ENCODE assay signal across 8 mouse cellular contexts in genomic region chr15:79356481-79356880, GRCm38 (mm10). TPM values are rescaled to one million over a fixed set of nuclear protein-coding genes. Genes with fewer than 3 reads are reported as not detected.
DNase-seq lines count a peak whose midpoint lies in the region; ATAC-seq and TF ChIP-seq lines count a peak whose summit lies in the region.

No protein-coding gene starts in this region.

- H3K27me3 ChIP-seq in forebrain, embryonic 12.5 days = peaks cover 40% of the 10 kb centered on the region
- H3K27me3 ChIP-seq in limb, embryonic 11.5 days (ENCODE audit: control insufficient read depth, insufficient read depth, low read length) = peaks cover 10% of the 10 kb centered on the region
- H3K27me3 ChIP-seq in neural tube, embryonic 15.5 days (replicated peaks) = peaks cover 11% of the 10 kb centered on the region

- no peak for ATAC-seq in forebrain, embryonic 12.5 days (ENCODE audit: low FRiP score)
- no peak for ATAC-seq in limb, embryonic 11.5 days (ENCODE audit: insufficient number of reproducible peaks, low FRiP score, low TSS enrichment, low read depth)
- ATAC-seq in neural tube, embryonic 15.5 days (ENCODE audit: low FRiP score) = no peak

- TF ChIP-seq POLR2A in lung, adult 2 months (IDR thresholded peaks at IDR 0.05; ENCODE audit: borderline replicate concordance, extremely low read depth, low read depth, low read length) = no peak

- no peak overlapping the region for H3K27ac ChIP-seq in forebrain, embryonic 12.5 days
- H3K27ac ChIP-seq in limb, embryonic 11.5 days (replicated peaks; ENCODE audit: low read depth, low read length) = no peak overlapping the region
- no peak overlapping the region for H3K27ac ChIP-seq in neural tube, embryonic 15.5 days (replicated peaks)

- peak overlapping the region; percentile 92 for H3K4me2 ChIP-seq in forebrain, embryonic 12.5 days
- H3K4me2 ChIP-seq in limb, embryonic 11.5 days (ENCODE audit: low read depth, severe bottlenecking) = peak overlapping the region; percentile 89; the same call in 1 of the 2 replicates
- H3K4me2 ChIP-seq in neural tube, embryonic 15.5 days = peak overlapping the region; percentile 91

- no peak for TF ChIP-seq CTCF in lung, adult 2 months (IDR thresholded peaks at IDR 0.05; ENCODE audit: insufficient read depth, low read length)

- peak; percentile 8 for DNase-seq in lung, adult 2 months
- no peak for DNase-seq in lung, postnatal 4 days
- DNase-seq in limb, embryonic 11.5 days (ENCODE audit: low spot score) = no peak
- no peak for DNase-seq in ovary, postnatal 14 days (ENCODE audit: low spot score)
- no peak for DNase-seq in T-cell, adult 2 months (ENCODE audit: low spot score)
- no peak for DNase-seq in adrenal gland, adult (ENCODE audit: inconsistent age in 2 of 2, low spot score in 1 of 2)

- no peaks in the 10 kb centered on the region for H3K9me3 ChIP-seq in forebrain, embryonic 12.5 days
- H3K9me3 ChIP-seq in limb, embryonic 11.5 days (ENCODE audit: control insufficient read depth, low read length) = no peaks in the 10 kb centered on the region
- no peaks in the 10 kb centered on the region for H3K9me3 ChIP-seq in neural tube, embryonic 15.5 days (replicated peaks)

- WGBS in lung, adult 2 months = 77% methylated on average over 8 of the region's 8 CpGs
- WGBS in forebrain, embryonic 12.5 days = 78% methylated on average over 8 of the region's 8 CpGs
- 76% methylated on average over 8 of the region's 8 CpGs for WGBS in limb, embryonic 11.5 days
- 80% methylated on average over 8 of the region's 8 CpGs for WGBS in neural tube, embryonic 15.5 days

- H3K4me1 ChIP-seq in lung, adult 2 months (ENCODE audit: control insufficient read depth, insufficient read depth, low read length) = peaks cover 26% of the 10 kb centered on the region
- H3K4me1 ChIP-seq in forebrain, embryonic 12.5 days = peaks cover 27% of the 10 kb centered on the region
- peaks cover 16% of the 10 kb centered on the region; the same call in 1 of the 2 replicates for H3K4me1 ChIP-seq in limb, embryonic 11.5 days (ENCODE audit: control insufficient read depth, insufficient read depth, low read length)
- H3K4me1 ChIP-seq in neural tube, embryonic 15.5 days = peaks cover 36% of the 10 kb centered on the region

- H3K36me3 ChIP-seq in forebrain, embryonic 12.5 days (replicated peaks) = peaks cover 7% of the 10 kb centered on the region; the same call in 1 of the 2 replicates
- H3K36me3 ChIP-seq in limb, embryonic 11.5 days (ENCODE audit: control insufficient read depth, insufficient read depth, low read length) = peaks cover 2% of the 10 kb centered on the region; the same call in 1 of the 2 replicates
- H3K36me3 ChIP-seq in neural tube, embryonic 15.5 days = peaks cover 3% of the 10 kb centered on the region; the same call in 1 of the 2 replicates

- H3K9ac ChIP-seq in forebrain, embryonic 12.5 days = no peak overlapping the region; the same call in 1 of the 2 replicates
- H3K9ac ChIP-seq in limb, embryonic 11.5 days (ENCODE audit: low read length) = no peak overlapping the region; the same call in 1 of the 2 replicates
- H3K9ac ChIP-seq in neural tube, embryonic 15.5 days (replicated peaks) = no peak overlapping the region

- H3K4me3 ChIP-seq in lung, adult 2 months (replicated peaks; ENCODE audit: extremely low read depth, low read depth, low read length) = no peak overlapping the region
- H3K4me3 ChIP-seq in forebrain, embryonic 12.5 days (replicated peaks) = peak overlapping the region; percentile 48; the same call in 1 of the 2 replicates
- no peak overlapping the region for H3K4me3 ChIP-seq in limb, embryonic 11.5 days (ENCODE audit: low read depth, low read length)
- peak overlapping the region; percentile 48; the same call in 1 of the 2 replicates for H3K4me3 ChIP-seq in neural tube, embryonic 15.5 days (replicated peaks)

RNA-seq across cellular contexts. Expression of gene Maff, which starts 10.1 kb away (rescaled TPM):
- 12.1 and 21.0 TPM in 2 replicates for polyA plus RNA-seq in lung, adult 2 months (2012; rRNA removed)
- polyA plus RNA-seq in forebrain, embryonic 12.5 days (2016; fragmentation: Nextera tagmentation; extraction: Ambion mirVana) = 1.2 and 2.0 TPM in 2 replicates
- polyA plus RNA-seq in limb, embryonic 11.5 days (2014; fragmentation: Nextera tagmentation; extraction: Ambion mirVana) = 2.2 and 2.6 TPM in 2 replicates
- polyA plus RNA-seq in neural tube, embryonic 15.5 days (2015; fragmentation: Nextera tagmentation; extraction: Ambion mirVana) = 0.81 and 1.7 TPM in 2 replicates

RNA-seq across cellular contexts. Expression of gene Pla2g6, which starts 28.3 kb away (rescaled TPM):
- 25.9 and 26.1 TPM in 2 replicates for polyA plus RNA-seq in lung, adult 2 months (2012; rRNA removed)
- polyA plus RNA-seq in forebrain, embryonic 12.5 days (2016; fragmentation: Nextera tagmentation; extraction: Ambion mirVana) = 30.1 and 30.8 TPM in 2 replicates
- 10.8 and 11.3 TPM in 2 replicates for polyA plus RNA-seq in limb, embryonic 11.5 days (2014; fragmentation: Nextera tagmentation; extraction: Ambion mirVana)
- 26.1 and 27.9 TPM in 2 replicates for polyA plus RNA-seq in neural tube, embryonic 15.5 days (2015; fragmentation: Nextera tagmentation; extraction: Ambion mirVana)

RNA-seq across cellular contexts. Expression of gene Tmem184b, which starts 46.9 kb away (rescaled TPM):
- 269 and 331 TPM in 2 replicates for polyA plus RNA-seq in lung, adult 2 months (2012; rRNA removed)
- 41.3 and 43.6 TPM in 2 replicates for polyA plus RNA-seq in forebrain, embryonic 12.5 days (2016; fragmentation: Nextera tagmentation; extraction: Ambion mirVana)
- polyA plus RNA-seq in limb, embryonic 11.5 days (2014; fragmentation: Nextera tagmentation; extraction: Ambion mirVana) = 50.4 and 59.7 TPM in 2 replicates
- 43.1 and 46.3 TPM in 2 replicates for polyA plus RNA-seq in neural tube, embryonic 15.5 days (2015; fragmentation: Nextera tagmentation; extraction: Ambion mirVana)

Comparison
In these comparisons a context has a peak if more than half of its experiments do, and no peak if none do; other contexts are left out.
1. H3K4me3 ChIP-seq: peak in forebrain, embryonic 12.5 days (single experiment) and neural tube, embryonic 15.5 days (single experiment); none in lung, adult 2 months (single experiment) and limb, embryonic 11.5 days (single experiment).
2. Peak in every context shown above with its lines, with median percentiles within 50 percentile points of each other: H3K4me2 ChIP-seq.